Mouse (Mus musculus): ENCODE measurements at regions not wholly inside any gene's neighbourhood (a gene's known extent, or its start where the extent isn't known, plus 50 kb on each side); places are given as distances from the start of the nearest gene placed in this dataset.

DNA sequence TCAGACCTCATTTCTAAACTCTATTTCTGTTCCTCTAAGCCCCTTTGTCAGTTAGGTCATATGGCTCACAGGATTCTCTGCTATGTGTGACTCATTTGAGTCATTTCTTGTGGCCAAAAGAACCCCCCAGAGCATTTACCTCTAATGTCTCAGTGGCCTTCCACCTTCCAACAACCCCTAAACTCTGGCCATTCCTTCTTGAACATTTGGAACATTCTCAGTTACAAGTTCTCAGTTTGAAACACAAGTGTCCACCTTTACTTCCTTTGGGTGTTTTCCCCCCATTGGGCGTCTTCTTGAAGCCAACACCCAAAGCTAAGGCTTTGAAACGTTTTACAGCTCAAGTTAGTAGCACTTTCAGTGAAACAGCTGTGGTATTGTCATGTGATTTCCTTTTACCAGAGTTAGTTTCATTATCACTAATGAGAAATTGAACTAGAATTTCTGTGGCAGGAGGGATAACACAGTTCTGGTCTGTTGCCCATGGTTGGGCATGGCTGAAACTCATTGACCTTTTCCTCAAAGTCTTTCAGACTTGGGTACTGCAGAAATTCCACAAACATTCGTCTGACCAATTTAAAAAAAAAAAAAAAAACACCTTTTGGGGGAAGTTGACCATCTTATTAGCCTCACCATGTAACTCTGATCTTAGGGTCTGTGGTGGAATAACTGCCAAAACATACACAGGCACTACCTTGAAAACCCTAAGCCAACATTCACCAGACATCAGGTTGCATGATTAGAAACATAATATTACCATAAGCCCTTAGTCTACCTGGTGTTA lies 201.8 kb downstream of the Nfkbiz start:
- no peak for DNase-seq

DNA sequence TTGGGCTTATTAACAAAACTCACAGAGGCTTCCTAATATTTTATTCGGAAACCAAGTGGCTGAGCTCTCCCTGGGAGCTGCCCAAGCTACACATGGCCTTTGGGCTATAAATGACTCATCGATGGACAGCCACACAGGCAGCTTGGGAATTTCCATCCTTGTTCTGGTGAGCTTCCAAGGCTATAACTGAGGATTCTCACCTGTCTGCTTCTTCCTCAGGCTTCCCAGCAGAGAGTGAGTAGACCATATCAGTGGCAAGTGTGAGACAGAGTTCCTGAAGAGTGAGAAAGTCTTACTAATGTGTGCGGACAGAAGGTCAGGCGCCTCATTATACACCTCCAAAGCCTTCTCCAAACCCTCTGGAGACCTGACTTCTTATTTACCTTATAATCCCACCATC lies 202.5 kb downstream of the Nfkbiz start:
- no peak for DNase-seq

DNA sequence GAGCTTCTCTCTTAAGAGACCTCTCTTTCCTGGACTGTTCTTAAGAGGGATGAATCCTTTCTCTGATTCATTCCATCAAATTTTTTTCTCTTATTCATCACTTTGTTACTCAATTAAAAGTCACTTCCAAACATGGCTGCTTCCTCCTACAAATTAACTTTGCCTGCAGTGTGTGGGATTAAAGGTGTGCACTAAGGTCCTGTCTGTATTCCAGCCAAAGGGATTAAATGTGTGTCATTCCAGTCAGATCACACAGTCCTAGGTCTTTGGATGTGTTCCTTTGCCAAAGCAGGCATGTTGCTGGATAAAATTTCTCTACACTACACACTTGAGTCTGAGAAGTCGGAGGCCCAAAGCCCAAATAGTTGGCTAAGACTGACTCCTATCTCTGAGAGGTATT lies 204.0 kb downstream of the Nfkbiz start:
- no peak for DNase-seq

DNA sequence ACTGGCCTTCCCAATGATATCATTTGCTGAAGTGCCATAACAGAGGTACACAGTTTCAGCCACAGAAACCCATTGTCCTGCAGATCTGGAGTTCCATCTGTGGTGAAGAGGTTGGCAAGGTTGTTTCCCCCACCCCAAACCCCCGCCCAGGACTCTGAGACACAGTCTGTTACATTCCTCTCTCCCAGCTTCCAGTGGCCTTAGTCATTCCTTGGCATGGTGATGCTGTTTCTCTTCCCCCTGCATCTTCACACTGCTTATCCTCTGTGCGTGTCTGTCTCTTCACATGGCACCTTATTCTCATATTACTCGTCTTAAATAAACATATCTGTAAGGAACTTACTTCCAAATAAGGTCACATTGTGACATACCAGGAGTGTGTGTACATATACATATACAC lies 206.5 kb downstream of the Nfkbiz start:
- DNase-seq, result no peak

- DNase-seq, result no peak
Measured at GRCm38 (mm10) chr16:55631637-55632036, 207.1 kb downstream of the Nfkbiz start.

GRCm38 (mm10) chr16:55631048-55631447 lies 207.7 kb downstream of the Nfkbiz start:
- DNase-seq, result no peak

DNA sequence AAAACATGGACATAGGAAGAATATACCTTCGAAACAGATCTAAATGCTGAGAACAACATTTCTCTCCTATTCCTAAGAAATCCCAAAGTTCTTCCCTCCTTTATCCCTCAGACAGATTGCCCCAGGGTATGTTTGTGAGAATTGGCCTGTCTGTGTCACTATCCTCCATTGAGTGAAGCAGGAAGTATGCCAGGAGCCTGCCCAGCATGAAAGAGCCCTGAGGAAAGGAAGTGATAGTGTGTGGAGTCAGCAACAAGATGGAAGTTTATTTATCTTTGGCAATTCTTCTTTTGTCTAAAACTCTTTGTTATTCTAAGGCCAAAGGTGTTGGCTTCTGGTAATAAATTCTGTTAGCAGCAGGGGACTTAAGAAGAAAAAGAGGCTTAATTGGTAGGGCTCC lies 211.2 kb downstream of the Nfkbiz start:
- no peak for DNase-seq

- DNase-seq, result no peak
Measured at GRCm38 (mm10) chr16:55623422-55623821, 215.3 kb downstream of the Nfkbiz start.

DNA sequence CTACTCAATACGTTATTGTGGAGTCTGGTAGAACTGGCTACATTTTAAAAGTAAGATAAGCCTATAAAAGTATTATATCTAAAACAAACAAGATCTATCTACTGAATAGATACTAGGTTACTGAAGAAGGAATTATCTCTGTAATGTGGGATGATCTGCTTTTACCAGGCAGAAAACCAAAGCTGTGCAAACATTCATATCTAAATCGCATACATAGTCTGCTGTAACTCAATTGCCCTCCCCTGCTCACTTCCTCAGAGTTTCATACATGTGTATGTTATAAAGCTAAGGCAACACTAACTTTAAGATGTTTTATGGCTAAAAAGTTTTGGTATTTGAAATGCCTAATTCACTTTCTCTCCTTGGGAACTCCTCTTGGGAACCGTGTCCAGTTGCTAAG lies 219.0 kb downstream of the Nfkbiz start:
- no peak for DNase-seq

DNA sequence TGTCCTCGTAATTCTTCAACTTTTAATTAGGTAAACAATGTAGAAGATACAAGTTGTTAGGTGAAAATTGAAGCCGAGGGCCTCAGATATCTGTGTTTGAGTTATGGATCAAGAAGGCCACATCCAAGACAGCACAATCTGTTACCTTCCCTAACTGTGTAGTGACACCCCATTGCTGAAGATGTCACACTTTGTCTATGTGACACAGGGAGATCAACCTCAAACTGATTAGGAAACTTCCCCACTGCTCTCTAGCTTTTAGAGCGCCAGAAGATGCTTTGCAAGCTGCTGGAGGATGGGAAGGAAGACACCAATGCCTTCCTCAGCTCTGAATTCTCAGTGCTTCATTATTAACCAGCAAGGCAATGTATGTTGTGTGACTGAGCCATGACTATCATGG lies 220.7 kb downstream of the Nfkbiz start:
- DNase-seq, result no peak

GRCm38 (mm10) chr16:55617506-55617905 lies 221.2 kb downstream of the Nfkbiz start:
- DNase-seq, result no peak

- no peak for DNase-seq
Measured at GRCm38 (mm10) chr16:55616408-55617120, 222.1 kb downstream of the Nfkbiz start.

DNA sequence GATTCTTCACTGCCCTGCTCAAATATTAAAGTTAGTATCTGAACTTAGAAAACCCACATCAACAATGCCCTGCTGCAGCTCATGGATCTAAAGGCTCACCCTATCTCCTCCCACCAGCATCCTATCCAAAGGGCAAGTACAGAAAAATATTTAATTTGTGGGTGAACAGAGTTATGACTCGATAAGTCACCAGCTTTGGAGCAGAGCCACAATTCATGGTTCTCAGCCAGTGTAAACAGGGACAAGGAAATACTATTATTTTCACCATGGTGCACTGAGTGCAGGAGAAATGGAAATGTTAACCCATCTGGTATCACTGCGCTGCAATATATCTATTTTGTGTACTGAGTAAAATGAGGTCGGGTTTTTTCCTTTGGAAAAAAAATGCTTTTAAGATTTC lies 225.8 kb downstream of the Nfkbiz start:
- no peak for DNase-seq

- DNase-seq, result no peak
Measured at GRCm38 (mm10) chr16:55612001-55612400, 226.7 kb downstream of the Nfkbiz start.

DNA sequence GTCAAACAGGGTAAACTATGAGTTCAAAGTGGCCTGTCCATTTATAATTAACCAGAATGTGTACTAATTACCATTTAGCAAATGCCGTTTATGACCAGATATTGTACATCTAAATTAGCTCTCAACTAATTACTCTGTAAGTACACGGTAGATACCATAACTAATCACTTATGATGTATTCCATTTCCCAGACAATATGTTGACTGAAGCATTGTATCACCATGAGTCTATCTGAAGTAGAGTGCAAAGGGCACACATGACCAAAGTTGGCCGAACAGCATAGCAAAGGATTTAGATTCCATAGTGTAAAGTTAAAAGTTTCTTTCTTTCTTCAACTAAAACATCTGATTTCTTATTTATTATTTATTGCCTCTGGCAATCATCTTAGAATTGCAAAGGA lies 227.5 kb downstream of the Nfkbiz start:
- no peak for DNase-seq

- DNase-seq, result no peak
Measured at GRCm38 (mm10) chr16:55608361-55608760, 230.3 kb downstream of the Nfkbiz start.

DNA sequence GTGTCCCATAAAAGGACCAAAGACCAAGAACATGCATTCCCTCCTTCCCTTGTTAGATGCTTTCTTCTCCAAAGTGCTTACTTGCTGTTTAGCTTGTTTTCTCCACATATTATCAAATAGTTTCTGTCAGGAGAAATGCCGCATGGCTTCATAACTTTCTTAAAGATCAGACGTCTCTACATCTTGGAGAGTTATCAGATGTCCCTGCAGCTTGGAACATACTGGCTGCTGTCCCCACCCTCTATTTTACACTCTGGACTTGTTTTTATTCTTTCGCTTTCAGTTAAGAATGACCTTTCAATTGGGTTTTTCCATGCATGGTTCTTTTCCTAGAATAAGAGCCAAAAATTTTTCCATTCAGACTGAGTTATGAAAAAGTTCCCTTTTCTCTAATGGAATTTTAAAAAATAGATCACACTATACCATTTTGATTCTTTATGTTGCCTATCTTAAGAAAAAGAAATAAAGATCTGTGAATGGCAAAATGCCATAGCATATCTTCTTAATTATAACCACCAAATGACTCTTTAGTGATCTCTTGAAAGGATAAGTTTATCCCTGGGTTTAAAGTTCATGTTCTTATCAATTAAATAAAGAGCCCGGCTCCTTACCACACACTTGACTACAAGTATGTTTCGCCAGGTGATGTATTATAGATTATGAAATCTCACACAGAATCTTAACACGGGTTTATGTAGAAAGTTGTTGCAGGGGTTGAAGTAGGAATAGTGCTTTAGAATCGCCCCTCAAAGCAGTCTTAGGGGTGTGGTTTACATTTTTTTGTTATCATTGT lies 232.1 kb downstream of the Nfkbiz start:
- DNase-seq, result no peak

GRCm38 (mm10) chr16:55603611-55604010 lies 235.1 kb downstream of the Nfkbiz start:
- no peak for DNase-seq

GRCm38 (mm10) chr16:55589382-55589956 lies 249.2 kb downstream of the Nfkbiz start:
- DNase-seq, result no peak

GRCm38 (mm10) chr16:55587138-55587537 lies 251.6 kb downstream of the Nfkbiz start:
- no peak for DNase-seq

GRCm38 (mm10) chr16:55582906-55583305 lies 255.8 kb downstream of the Nfkbiz start:
- no peak for DNase-seq

- DNase-seq, result no peak
Measured at GRCm38 (mm10) chr16:55582029-55582428, 256.7 kb downstream of the Nfkbiz start.

DNA sequence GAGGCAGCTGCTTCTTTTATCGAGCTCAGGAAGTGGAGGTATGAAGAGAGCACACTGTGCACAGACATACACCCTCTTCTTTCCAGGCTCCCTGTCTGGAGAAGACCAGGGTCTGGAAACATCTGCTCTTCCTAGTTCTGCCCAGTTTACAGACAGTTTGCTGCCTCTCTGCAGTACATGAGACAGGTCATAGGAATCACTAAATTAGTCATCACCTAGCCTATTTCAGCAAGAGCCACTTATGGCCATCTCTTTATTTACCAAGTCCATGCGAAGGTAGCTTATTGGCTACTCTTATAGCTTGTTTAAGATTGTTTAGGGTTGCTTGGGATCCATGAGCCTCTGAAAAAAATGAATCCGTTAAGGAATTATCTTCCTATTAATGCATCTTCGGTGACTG lies 257.9 kb downstream of the Nfkbiz start:
- no peak for DNase-seq

Measured in cerebellum, adult 8-10 months (tissue).